8 mouse cellular contexts compared by ENCODE assay signal in the genomic region with DNA sequence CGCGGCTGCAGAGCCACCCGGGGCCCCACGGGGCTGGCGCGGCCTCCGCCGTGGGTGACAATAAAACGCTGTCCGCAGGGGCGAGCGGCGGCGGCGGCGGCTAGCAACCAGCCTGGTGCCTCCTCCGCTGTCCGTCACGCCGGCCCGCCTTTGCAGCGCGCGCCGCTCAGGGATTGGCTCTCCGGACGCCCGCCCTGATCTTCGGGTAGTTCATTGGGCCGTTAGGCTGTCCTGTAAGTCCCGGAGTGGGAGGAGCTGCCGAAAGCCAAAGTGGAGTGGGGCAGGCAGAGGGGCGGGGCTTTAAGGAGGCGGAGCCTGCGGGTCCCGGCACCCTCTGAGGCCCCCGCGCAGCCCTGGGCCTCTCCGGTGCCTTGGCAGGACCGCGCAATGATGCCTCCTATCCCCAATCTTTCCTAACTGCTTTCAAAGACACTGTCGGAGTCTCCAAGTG. TPM values are rescaled to one million over a fixed set of nuclear protein-coding genes. Genes with fewer than 3 reads are reported as not detected.
DNase-seq lines count a peak whose midpoint lies in the region; ATAC-seq lines count a peak whose summit lies in the region.

A gene (minus strand): TSS at position 126 of the 451 bp plus-strand sequence.

- DNase-seq in adipocyte (ENCODE audit: low spot score) = peak; percentile 98
- DNase-seq in embryo, embryonic 10 days (ENCODE audit: low spot score) = peak; percentile 99
- peak; percentile 97 for DNase-seq in gastrocnemius, postnatal 10 days
- DNase-seq in induced T-regulatory cell, adult 2 months (ENCODE audit: low read depth) = peak; percentile 98
- DNase-seq in left cerebral cortex, adult 9 months (ENCODE audit: low spot score in 2 of 2) = peak; percentile 94 to 98
- peak; percentile 96 for DNase-seq in right cerebral cortex, postnatal 14 days
- DNase-seq in urinary bladder, postnatal 36 days (ENCODE audit: low spot score in 2 of 2) = peak; percentile 97

- peak; percentile 99 for ATAC-seq in megakaryocyte progenitor cell, adult 5-6 weeks (replicated peaks; ENCODE audit: poor library complexity)

RNA-seq across cellular contexts. Expression of the gene that starts here (rescaled TPM):
- 10 to 100 TPM in 1 of 2 experiments, 1 to 10 TPM in 1; 9.9 to 11.4 TPM for total RNA-seq in gastrocnemius, postnatal 10 days (2021)
- 5.1 and 5.2 TPM in 2 replicates for total RNA-seq in megakaryocyte progenitor cell, adult 5-6 weeks (2015)
- total RNA-seq in megakaryocyte progenitor cell, adult 5-6 weeks (2017) = 12.3 and 19.3 TPM in 2 replicates

Comparison
In these comparisons a context has a peak if more than half of its experiments do, and no peak if none do; other contexts are left out.
1. Peak in every context shown above with its lines: DNase-seq and ATAC-seq.